Comparison of ENCODE assay signal across 20 mouse cellular contexts in genomic region chr14:99910876-99911275, GRCm38 (mm10).
DNase-seq lines count a peak whose midpoint lies in the region; ATAC-seq and TF ChIP-seq lines count a peak whose summit lies in the region.
"Had no signal": no experiment of that assay in that cellular context is flagged by ENCODE, and none has a peak within 500 bp of the region (broad histone marks: within the 10 kb centered on the region; RNA-seq: fewer than 3 reads in every experiment).

No protein-coding gene starts in this region.

- TF ChIP-seq CTCF in brain, embryonic 14.5 days (IDR thresholded peaks at IDR 0.05; ENCODE audit: borderline replicate concordance, extremely low read depth, insufficient read depth, insufficient read length), result no peak
- TF ChIP-seq CTCF in heart, postnatal 0 days (IDR thresholded peaks at IDR 0.05; ENCODE audit: low read depth), result no peak

- TF ChIP-seq POLR2A in brain, embryonic 14.5 days (IDR thresholded peaks at IDR 0.05; ENCODE audit: borderline replicate concordance, extremely low read depth, insufficient read depth, insufficient read length, poor library complexity, severe bottlenecking), result no peak

- H3K36me3 ChIP-seq in forebrain, embryonic 13.5 days (ENCODE audit: poor library complexity, severe bottlenecking), result no peaks in the 10 kb centered on the region
- no peaks in the 10 kb centered on the region for H3K36me3 ChIP-seq in forebrain, embryonic 14.5 days (ENCODE audit: control insufficient read depth, insufficient read depth, low read length)
- no peaks in the 10 kb centered on the region for H3K36me3 ChIP-seq in hindbrain, embryonic 16.5 days (ENCODE audit: control insufficient read depth, insufficient read depth, low read length)
- H3K36me3 ChIP-seq in hindbrain, embryonic 10.5 days, result no peaks in the 10 kb centered on the region
- H3K36me3 ChIP-seq in heart, postnatal 0 days (replicated peaks; ENCODE audit: control insufficient read depth, insufficient read depth, low read length), result no peaks in the 10 kb centered on the region
- H3K36me3 ChIP-seq: embryonic facial prominence, embryonic 15.5 days had no signal

- no peak overlapping the region for H3K4me2 ChIP-seq in forebrain, embryonic 13.5 days
- no peak overlapping the region for H3K4me2 ChIP-seq in forebrain, embryonic 14.5 days (ENCODE audit: low read length)
- no peak overlapping the region for H3K4me2 ChIP-seq in hindbrain, embryonic 16.5 days (ENCODE audit: low read length)
- H3K4me2 ChIP-seq in heart, postnatal 0 days (ENCODE audit: low read depth, low read length), result no peak overlapping the region
- H3K4me2 ChIP-seq: embryonic facial prominence, embryonic 15.5 days; midbrain, embryonic 11.5 days had no signal

- no peak overlapping the region for H3K4me3 ChIP-seq in forebrain, embryonic 13.5 days
- no peak overlapping the region for H3K4me3 ChIP-seq in forebrain, embryonic 14.5 days (ENCODE audit: low read depth, low read length)
- no peak overlapping the region for H3K4me3 ChIP-seq in hindbrain, embryonic 16.5 days (ENCODE audit: low read length)
- H3K4me3 ChIP-seq in hindbrain, embryonic 10.5 days, result no peak overlapping the region
- no peak overlapping the region for H3K4me3 ChIP-seq in heart, postnatal 0 days (ENCODE audit: low read depth, low read length)
- H3K4me3 ChIP-seq: embryonic facial prominence, embryonic 15.5 days had no signal

- no peak overlapping the region for H3K9ac ChIP-seq in forebrain, embryonic 13.5 days
- H3K9ac ChIP-seq in forebrain, embryonic 14.5 days (ENCODE audit: low read length), result no peak overlapping the region
- H3K9ac ChIP-seq in hindbrain, embryonic 16.5 days (ENCODE audit: low read depth, low read length), result no peak overlapping the region
- no peak overlapping the region for H3K9ac ChIP-seq in heart, postnatal 0 days (replicated peaks; ENCODE audit: low read depth, low read length)
- H3K9ac ChIP-seq: embryonic facial prominence, embryonic 15.5 days had no signal

- no peaks in the 10 kb centered on the region for H3K9me3 ChIP-seq in forebrain, embryonic 13.5 days (replicated peaks)
- H3K9me3 ChIP-seq in forebrain, embryonic 14.5 days (replicated peaks; ENCODE audit: control insufficient read depth, low read length), result no peaks in the 10 kb centered on the region
- no peaks in the 10 kb centered on the region for H3K9me3 ChIP-seq in hindbrain, embryonic 16.5 days (ENCODE audit: control insufficient read depth, low read length)
- no peaks in the 10 kb centered on the region for H3K9me3 ChIP-seq in hindbrain, embryonic 10.5 days
- no peaks in the 10 kb centered on the region for H3K9me3 ChIP-seq in heart, postnatal 0 days (replicated peaks; ENCODE audit: control insufficient read depth, low read length)
- H3K9me3 ChIP-seq: embryonic facial prominence, embryonic 15.5 days had no signal

- no peaks in the 10 kb centered on the region for H3K4me1 ChIP-seq in forebrain, embryonic 13.5 days
- no peaks in the 10 kb centered on the region for H3K4me1 ChIP-seq in forebrain, embryonic 14.5 days (ENCODE audit: control insufficient read depth, insufficient read depth, low read length)
- no peaks in the 10 kb centered on the region for H3K4me1 ChIP-seq in hindbrain, embryonic 16.5 days (ENCODE audit: control insufficient read depth, insufficient read depth, low read depth, low read length)
- H3K4me1 ChIP-seq in hindbrain, embryonic 10.5 days (replicated peaks), result 0 out of 2 replicates have a peak, but pooled peaks cover 3% of the 10 kb centered on the region
- H3K4me1 ChIP-seq in heart, postnatal 0 days (ENCODE audit: control insufficient read depth, insufficient read depth), result peaks cover 7% of the 10 kb centered on the region; the same call in 1 of the 2 replicates
- H3K4me1 ChIP-seq: embryonic facial prominence, embryonic 15.5 days had no signal

- TF ChIP-seq EP300 in heart, postnatal 0 days (IDR thresholded peaks at IDR 0.05; ENCODE audit: low read depth), result no peak

- H3K27ac ChIP-seq in forebrain, embryonic 13.5 days, result no peak overlapping the region
- H3K27ac ChIP-seq in forebrain, embryonic 14.5 days (ENCODE audit: low read depth, low read length), result no peak overlapping the region
- H3K27ac ChIP-seq in hindbrain, embryonic 16.5 days (ENCODE audit: low read depth, low read length), result no peak overlapping the region
- no peak overlapping the region for H3K27ac ChIP-seq in hindbrain, embryonic 10.5 days
- no peak overlapping the region; the same call in 1 of the 2 replicates for H3K27ac ChIP-seq in heart, postnatal 0 days (ENCODE audit: low read depth)
- H3K27ac ChIP-seq: embryonic facial prominence, embryonic 15.5 days; macrophage had no signal

- 78% methylated on average over 4 of the region's 5 CpGs for WGBS in forebrain, embryonic 13.5 days
- WGBS in forebrain, embryonic 14.5 days, result 75% methylated on average over 4 of the region's 5 CpGs
- 67% methylated on average over 4 of the region's 5 CpGs for WGBS in hindbrain, embryonic 16.5 days
- 84% methylated on average over 3 of the region's 5 CpGs for WGBS in hindbrain, embryonic 10.5 days
- WGBS in heart, postnatal 0 days, result 39% methylated on average over 4 of the region's 5 CpGs

- 0 out of 2 replicates have a peak, but pooled peaks have one; percentile 19 for ATAC-seq in forebrain, embryonic 13.5 days
- ATAC-seq in forebrain, embryonic 14.5 days, result no peak
- peak; percentile 37; the same call in 1 of the 2 replicates for ATAC-seq in hindbrain, embryonic 16.5 days
- ATAC-seq in heart, postnatal 0 days (ENCODE audit: insufficient read depth, low read depth), result peak; percentile 58

- no peaks in the 10 kb centered on the region for H3K27me3 ChIP-seq in forebrain, embryonic 13.5 days
- no peaks in the 10 kb centered on the region for H3K27me3 ChIP-seq in forebrain, embryonic 14.5 days (replicated peaks; ENCODE audit: control insufficient read depth, insufficient read depth, low read length)
- no peaks in the 10 kb centered on the region for H3K27me3 ChIP-seq in hindbrain, embryonic 16.5 days (replicated peaks; ENCODE audit: control insufficient read depth, insufficient read depth, low read length)
- H3K27me3 ChIP-seq in hindbrain, embryonic 10.5 days (ENCODE audit: insufficient read depth, poor library complexity, severe bottlenecking), result no peaks in the 10 kb centered on the region
- no peaks in the 10 kb centered on the region for H3K27me3 ChIP-seq in heart, postnatal 0 days (ENCODE audit: control insufficient read depth, insufficient read depth, low read length)
- H3K27me3 ChIP-seq: CH12.LX; embryonic facial prominence, embryonic 15.5 days had no signal

- no peak for DNase-seq in forebrain, embryonic 14.5 days (ENCODE audit: low spot score)
- DNase-seq in hindbrain, embryonic 10.5 days (ENCODE audit: low spot score), result no peak
- peak; percentile 23 for DNase-seq in brain, embryonic 14.5 days (ENCODE audit: low read depth)
- DNase-seq in heart, postnatal 0 days (ENCODE audit: low spot score), result peak; percentile 10
- DNase-seq in thymus, postnatal 25 days, result no peak
- no peak for DNase-seq in adrenal gland, postnatal 36 days
- DNase-seq: adrenal gland, postnatal 10 days; embryo, embryonic 11 days; kidney, adult 2 months; liver; lung, adult 18-20 months; right cerebral cortex, adult 18-20 months; spleen, adult 18-20 months; thymus, adult 18-20 months had no signal

Comparison
In these comparisons a context has a peak if more than half of its experiments do, and no peak if none do; other contexts are left out.
1. DNase-seq: peak in brain, embryonic 14.5 days (single experiment) and heart, postnatal 0 days (single experiment); none in forebrain, embryonic 14.5 days (single experiment), hindbrain, embryonic 10.5 days (single experiment), thymus, postnatal 25 days (single experiment) and adrenal gland, postnatal 36 days (0 of 2).